Mouse (Mus musculus): ENCODE data around the gene Bicdl2. TPM values are rescaled to one million over a fixed set of nuclear protein-coding genes. Genes with fewer than 3 reads are reported as not detected.
A peak's percentile ranks its signal among the peaks of the same experiment; 100 is the strongest.

Bicdl2 gene
- polyA plus RNA-seq, 1 experiment from 2014 or later: 2.0 TPM

GRCm38 (mm10) chr17:23676473-23677031 lies 16.2 kb downstream of the Bicdl2 start:
- WGBS: under 1% methylated on average over 37 of the region's 37 CpGs
- Histone ChIP-seq H3K4me3 (peak overlapping the region; percentile 58), H3K9me3 (replicated peaks) (no peaks in the 10 kb centered on the region), H3K36me3 (no peaks in the 10 kb centered on the region), H3K27ac (peak overlapping the region; percentile 37; the same call in 1 of the 2 replicates), H3K27me3 (ENCODE audit: low read depth, poor library complexity, severe bottlenecking) (peaks cover 69% of the 10 kb centered on the region), H3K4me1 (peaks cover 62% of the 10 kb centered on the region)
- DNase-seq (ENCODE audit: low spot score): peak; percentile 60

- Histone ChIP-seq H3K4me3 (peak within 1 kb of the TSS; percentile 58), H3K4me1 (peaks cover 62% of the 10 kb centered on the region), H3K27me3 (ENCODE audit: low read depth, poor library complexity, severe bottlenecking) (peaks cover 76% of the 10 kb centered on the region), H3K27ac (peak within 1 kb of the TSS; percentile 37), H3K9me3 (replicated peaks) (no peaks in the 10 kb centered on the region), H3K36me3 (no peaks in the 10 kb centered on the region)
- DNase-seq (ENCODE audit: low spot score): peak; percentile 87
- WGBS: under 1% methylated on average over 34 of the region's 34 CpGs
Measured at GRCm38 (mm10) chr17:23677236-23677679, 17.0 kb downstream of the Bicdl2 start, which contains the start of gene Tnfrsf12a. Gene Tnfrsf12a (minus strand): TSS chr17:23677468.

GRCm38 (mm10) chr17:23679127-23679835 lies 19.0 kb downstream of the Bicdl2 start, which contains the start of gene Cldn6:
Gene Cldn6 (plus strand): TSS chr17:23679249.
- Histone ChIP-seq H3K4me1 (peaks cover 61% of the 10 kb centered on the region), H3K4me3 (peak within 1 kb of the TSS; percentile 36), H3K36me3 (no peaks in the 10 kb centered on the region), H3K9me3 (replicated peaks) (no peaks in the 10 kb centered on the region), H3K27ac (no peak within 1 kb of the TSS), H3K27me3 (ENCODE audit: low read depth, poor library complexity, severe bottlenecking) (peaks cover 93% of the 10 kb centered on the region)
- 2% methylated on average over 38 of the region's 38 CpGs for WGBS
- peak; percentile 47 for DNase-seq (ENCODE audit: low spot score)

GRCm38 (mm10) chr17:23680336-23680735 lies 20.0 kb downstream of the Bicdl2 start:
- H3K27me3 ChIP-seq (ENCODE audit: low read depth, poor library complexity, severe bottlenecking): peaks cover 93% of the 10 kb centered on the region
- no peaks in the 10 kb centered on the region for H3K36me3 ChIP-seq
- 70% methylated on average over 9 of the region's 9 CpGs for WGBS
- H3K9me3 ChIP-seq (replicated peaks): no peaks in the 10 kb centered on the region
- 0 out of 2 replicates have a peak overlapping the region, but pooled peaks have one; percentile 36 for H3K4me3 ChIP-seq
- DNase-seq (ENCODE audit: low spot score): no peak
- peaks cover 55% of the 10 kb centered on the region for H3K4me1 ChIP-seq
- H3K27ac ChIP-seq: no peak overlapping the region

GRCm38 (mm10) chr17:23681086-23681485 lies 20.8 kb downstream of the Bicdl2 start:
- DNase-seq (ENCODE audit: low spot score): no peak
- Histone ChIP-seq H3K27me3 (ENCODE audit: low read depth, poor library complexity, severe bottlenecking) (peaks cover 91% of the 10 kb centered on the region), H3K27ac (no peak overlapping the region), H3K4me1 (peaks cover 47% of the 10 kb centered on the region), H3K9me3 (replicated peaks) (no peaks in the 10 kb centered on the region), H3K4me3 (no peak overlapping the region), H3K36me3 (no peaks in the 10 kb centered on the region)
- WGBS: 74% methylated on average over 10 of the region's 10 CpGs

GRCm38 (mm10) chr17:23682092-23682491 lies 21.8 kb downstream of the Bicdl2 start:
- Histone ChIP-seq H3K27me3 (ENCODE audit: low read depth, poor library complexity, severe bottlenecking) (peaks cover 82% of the 10 kb centered on the region), H3K9me3 (replicated peaks) (no peaks in the 10 kb centered on the region), H3K4me3 (no peak overlapping the region; the same call in 1 of the 2 replicates), H3K36me3 (no peaks in the 10 kb centered on the region), H3K27ac (no peak overlapping the region), H3K4me1 (peaks cover 37% of the 10 kb centered on the region)
- WGBS: 67% methylated on average over 4 of the region's 4 CpGs
- no peak for DNase-seq (ENCODE audit: low spot score)

GRCm38 (mm10) chr17:23682530-23682929 lies 22.2 kb downstream of the Bicdl2 start:
- Histone ChIP-seq H3K4me3 (peak overlapping the region; percentile 20; the same call in 1 of the 2 replicates), H3K4me1 (peaks cover 36% of the 10 kb centered on the region), H3K9me3 (replicated peaks) (no peaks in the 10 kb centered on the region), H3K27me3 (ENCODE audit: low read depth, poor library complexity, severe bottlenecking) (peaks cover 82% of the 10 kb centered on the region), H3K27ac (no peak overlapping the region; the same call in 1 of the 2 replicates), H3K36me3 (no peaks in the 10 kb centered on the region)
- no peak for DNase-seq (ENCODE audit: low spot score)
- WGBS: 62% methylated on average over 3 of the region's 3 CpGs

- no peaks in the 10 kb centered on the region for H3K36me3 ChIP-seq
- no peaks in the 10 kb centered on the region for H3K9me3 ChIP-seq (replicated peaks)
- H3K4me1 ChIP-seq: peaks cover 36% of the 10 kb centered on the region
- peak overlapping the region; percentile 68; the same call in 1 of the 2 replicates for H3K27ac ChIP-seq
- WGBS: 16% methylated on average over 15 of the region's 15 CpGs
- H3K27me3 ChIP-seq (ENCODE audit: low read depth, poor library complexity, severe bottlenecking): peaks cover 76% of the 10 kb centered on the region
- DNase-seq (ENCODE audit: low spot score): no peak
- peak overlapping the region; percentile 20 for H3K4me3 ChIP-seq
Measured at GRCm38 (mm10) chr17:23683226-23683625, 22.9 kb downstream of the Bicdl2 start.

- H3K4me3 ChIP-seq: peak within 1 kb of the TSS; percentile 20
- no peaks in the 10 kb centered on the region for H3K9me3 ChIP-seq (replicated peaks)
- DNase-seq (ENCODE audit: low spot score): no peak
- peaks cover 34% of the 10 kb centered on the region for H3K4me1 ChIP-seq
- H3K36me3 ChIP-seq: no peaks in the 10 kb centered on the region
- H3K27me3 ChIP-seq (ENCODE audit: low read depth, poor library complexity, severe bottlenecking): peaks cover 68% of the 10 kb centered on the region
- 13% methylated on average over 15 of the region's 15 CpGs for WGBS
- H3K27ac ChIP-seq: peak within 1 kb of the TSS; percentile 68
Measured at GRCm38 (mm10) chr17:23683856-23684672, 23.8 kb downstream of the Bicdl2 start, which contains the start of gene Cldn9. Gene Cldn9 (minus strand): TSS chr17:23684026.

- H3K4me3 ChIP-seq: no peak overlapping the region
- H3K27me3 ChIP-seq (ENCODE audit: low read depth, poor library complexity, severe bottlenecking): peaks cover 28% of the 10 kb centered on the region
- no peaks in the 10 kb centered on the region for H3K36me3 ChIP-seq
- peaks cover 42% of the 10 kb centered on the region for H3K4me1 ChIP-seq
- no peaks in the 10 kb centered on the region for H3K9me3 ChIP-seq (replicated peaks)
- peak overlapping the region; percentile 66 for H3K27ac ChIP-seq
- DNase-seq (ENCODE audit: low spot score): no peak
- 64% methylated on average over 1 of the region's 1 CpGs for WGBS
Measured at GRCm38 (mm10) chr17:23694491-23694890, 34.2 kb downstream of the Bicdl2 start.

- peak; percentile 62 for DNase-seq (ENCODE audit: low spot score)
- Histone ChIP-seq H3K27ac (peak overlapping the region; percentile 66), H3K4me1 (peaks cover 48% of the 10 kb centered on the region), H3K36me3 (no peaks in the 10 kb centered on the region), H3K9me3 (replicated peaks) (no peaks in the 10 kb centered on the region), H3K4me3 (no peak overlapping the region), H3K27me3 (ENCODE audit: low read depth, poor library complexity, severe bottlenecking) (peaks cover 41% of the 10 kb centered on the region)
- 1% methylated on average over 3 of the region's 3 CpGs for WGBS
Measured at GRCm38 (mm10) chr17:23695801-23696200, 35.5 kb downstream of the Bicdl2 start.

Measured in limb, embryonic 10.5 days (tissue).